Mouse (Mus musculus): ENCODE measurements around the gene Proser1. TPM values are rescaled to one million over a fixed set of nuclear protein-coding genes. Genes with fewer than 3 reads are reported as not detected.

The Proser1 gene
- total RNA-seq (2023) = 10 to 100 TPM; 51.4 to 58.9 TPM

GRCm38 (mm10) chr3:53463046-53463764 is at the start of gene Proser1, which contains the start of gene Nhlrc3:
Gene Proser1 (plus strand): TSS chr3:53463666.
Gene Nhlrc3 (minus strand): TSS chr3:53463332.

GRCm38 (mm10) chr3:53488353-53488752 is 24.9 kb downstream of the Proser1 start, which contains the start of gene Stoml3:
Gene Stoml3 (plus strand): TSS chr3:53488653.

Other genes starting within 250 kb of the Proser1 start
- gene Nhlrc3, start 334 bp upstream of the Proser1 start, total RNA-seq (2023) = 10 to 100 TPM; 16.3 to 17.2 TPM
- not detected for gene Stoml3, start 25.0 kb downstream of the Proser1 start, total RNA-seq (2023)
- not detected for gene Frem2, start 193.7 kb downstream of the Proser1 start, total RNA-seq (2023)